Mouse (Mus musculus) megakaryocyte-erythroid progenitor cell, adult 5-6 weeks (primary cell): ENCODE measurements around the gene Nt5c. TPM values are rescaled to one million over a fixed set of nuclear protein-coding genes. Genes with fewer than 3 reads are reported as not detected.
"Not testable (repeated sequence)": the region's sequence is repeated elsewhere in the genome, so short reads cannot be mapped to it uniquely, and the experiment has no call there.

Source experiments
- ATAC-seq: replicated peaks from 2 replicates; pipeline ENCODE4 v1.8.0; 2016; ENCODE audit warnings: mild to moderate bottlenecking, inconsistent platforms; ENCODE audit not compliant: severe bottlenecking, poor library complexity, low FRiP score, low TSS enrichment
- total RNA-seq, 2 experiments: library from RNA; stranded (forward) in 1 of 2; stranded (reverse) in 1 of 2; fragments of 200-1000, 215-1000 nt in 1 of 2; fragments of >200 nt in 1 of 2; fragmentation: Nextera tagmentation in 1 of 2; gene quantifications; 2 replicates each; pipeline ENCODE4 v1.2.3; 2014 to 2017

The Nt5c gene
- total RNA-seq (2014; fragmentation: Nextera tagmentation) (81.6 and 117 TPM in 2 replicates), total RNA-seq (2017) (79.8 and 101 TPM in 2 replicates)

GRCm38 (mm10) chr11:115491356-115492083 is at the start of gene Nt5c:
Nt5c (minus strand) TSS chr11:115491862.
- ATAC-seq = peak; percentile 94

GRCm38 (mm10) chr11:115538045-115538444 is 46.4 kb upstream of the Nt5c start:
- peak; percentile 54 for ATAC-seq

- ATAC-seq = no peak
These were observed 45.4 kb upstream of the Nt5c start for GRCm38 (mm10) chr11:115536856-115537568.

- peak; percentile 74 for ATAC-seq
These were observed 44.5 kb upstream of the Nt5c start, which contains the start of gene Sumo2 for GRCm38 (mm10) chr11:115536038-115536681. Sumo2 (minus strand) TSS chr11:115536276.

GRCm38 (mm10) chr11:115535401-115536037 is 43.9 kb upstream of the Nt5c start:
- ATAC-seq = peak; percentile 35

GRCm38 (mm10) chr11:115534759-115535371 is 43.2 kb upstream of the Nt5c start:
- ATAC-seq = no peak

- ATAC-seq = not testable (repeated sequence)
These were observed 34.8 kb upstream of the Nt5c start for GRCm38 (mm10) chr11:115526446-115526845.

- ATAC-seq = no peak
These were observed 31.0 kb upstream of the Nt5c start for GRCm38 (mm10) chr11:115522703-115523102.

GRCm38 (mm10) chr11:115522238-115522637 is 30.6 kb upstream of the Nt5c start:
- no peak for ATAC-seq

- ATAC-seq = no peak
These were observed 29.4 kb upstream of the Nt5c start for GRCm38 (mm10) chr11:115521080-115521479.

GRCm38 (mm10) chr11:115520218-115520617 is 28.6 kb upstream of the Nt5c start:
- no peak for ATAC-seq

GRCm38 (mm10) chr11:115519581-115519980 is 27.9 kb upstream of the Nt5c start:
- ATAC-seq = no peak

- no peak for ATAC-seq
These were observed 27.0 kb upstream of the Nt5c start for GRCm38 (mm10) chr11:115518693-115519092.

GRCm38 (mm10) chr11:115516942-115517341 is 25.3 kb upstream of the Nt5c start:
- no peak for ATAC-seq

- no peak for ATAC-seq
These were observed 23.4 kb upstream of the Nt5c start for GRCm38 (mm10) chr11:115515021-115515420.

GRCm38 (mm10) chr11:115514238-115514663 is 22.6 kb upstream of the Nt5c start, which contains the start of gene Jpt1:
Jpt1 (minus strand) TSS chr11:115514387.
- peak; percentile 83 for ATAC-seq

- peak; percentile 37 for ATAC-seq
These were observed 21.9 kb upstream of the Nt5c start for GRCm38 (mm10) chr11:115513271-115514237.
